Mouse (Mus musculus): ENCODE measurements around the gene Cntfr. TPM values are rescaled to one million over a fixed set of nuclear protein-coding genes. Genes with fewer than 3 reads are reported as not detected.

The Cntfr gene
- total and polyA plus RNA-seq, 2 experiments from 2014 or later: 0.38 TPM; not detected in 1

GRCm38 (mm10) chr4:41660851-41661430, 35.9 kb downstream of the Cntfr start:
- TF ChIP-seq CTCF (IDR thresholded peaks at IDR 0.05; ENCODE audit: low read depth) (no peak), EP300 (IDR thresholded peaks at IDR 0.05; ENCODE audit: low read depth) (no peak)
- DNase-seq (ENCODE audit: low spot score) (no peak), ATAC-seq (ENCODE audit: insufficient read depth, low read depth) (no peak)
- Histone ChIP-seq H3K9ac (replicated peaks; ENCODE audit: low read depth, low read length) (no peak overlapping the region), H3K9me3 (replicated peaks; ENCODE audit: control insufficient read depth, low read length) (no peaks in the 10 kb centered on the region), H3K4me3 (ENCODE audit: low read depth, low read length) (no peak overlapping the region), H3K4me1 (ENCODE audit: control insufficient read depth, insufficient read depth) (peaks cover 7% of the 10 kb centered on the region; the same call in 1 of the 2 replicates), H3K36me3 (replicated peaks; ENCODE audit: control insufficient read depth, insufficient read depth, low read length) (no peaks in the 10 kb centered on the region), H3K4me2 (ENCODE audit: low read depth, low read length) (no peak overlapping the region), H3K27me3 (ENCODE audit: control insufficient read depth, insufficient read depth, low read length) (peaks cover 6% of the 10 kb centered on the region; the same call in 1 of the 2 replicates), H3K27ac (ENCODE audit: low read depth) (no peak overlapping the region)
- WGBS: 46% methylated on average over 11 of the region's 11 CpGs

- 67% methylated on average over 13 of the region's 13 CpGs for WGBS
- Histone ChIP-seq H3K4me3 (ENCODE audit: low read depth, low read length) (no peak overlapping the region), H3K4me1 (ENCODE audit: control insufficient read depth, insufficient read depth) (no peaks in the 10 kb centered on the region), H3K27ac (ENCODE audit: low read depth) (no peak overlapping the region), H3K27me3 (ENCODE audit: control insufficient read depth, insufficient read depth, low read length) (peaks cover 6% of the 10 kb centered on the region; the same call in 1 of the 2 replicates), H3K9me3 (replicated peaks; ENCODE audit: control insufficient read depth, low read length) (no peaks in the 10 kb centered on the region), H3K4me2 (ENCODE audit: low read depth, low read length) (no peak overlapping the region), H3K9ac (replicated peaks; ENCODE audit: low read depth, low read length) (no peak overlapping the region), H3K36me3 (replicated peaks; ENCODE audit: control insufficient read depth, insufficient read depth, low read length) (no peaks in the 10 kb centered on the region)
- TF ChIP-seq CTCF (IDR thresholded peaks at IDR 0.05; ENCODE audit: low read depth) (no peak), EP300 (IDR thresholded peaks at IDR 0.05; ENCODE audit: low read depth) (no peak)
- DNase-seq (ENCODE audit: low spot score) (no peak), ATAC-seq (ENCODE audit: insufficient read depth, low read depth) (no peak)
Measured at GRCm38 (mm10) chr4:41659556-41659955, 37.3 kb downstream of the Cntfr start.

GRCm38 (mm10) chr4:41658566-41659384, 38.1 kb downstream of the Cntfr start:
- H3K4me2 ChIP-seq (ENCODE audit: low read depth, low read length): no peak overlapping the region
- H3K4me1 ChIP-seq (ENCODE audit: control insufficient read depth, insufficient read depth): no peaks in the 10 kb centered on the region
- 21% methylated on average over 24 of the region's 25 CpGs for WGBS
- H3K9ac ChIP-seq (replicated peaks; ENCODE audit: low read depth, low read length): no peak overlapping the region
- TF ChIP-seq CTCF (IDR thresholded peaks at IDR 0.05; ENCODE audit: low read depth): no peak
- no peak for TF ChIP-seq EP300 (IDR thresholded peaks at IDR 0.05; ENCODE audit: low read depth)
- ATAC-seq (ENCODE audit: insufficient read depth, low read depth): peak; percentile 31; the same call in 1 of the 2 replicates
- peaks cover 6% of the 10 kb centered on the region for H3K27me3 ChIP-seq (ENCODE audit: control insufficient read depth, insufficient read depth, low read length)
- no peak overlapping the region for H3K27ac ChIP-seq (ENCODE audit: low read depth)
- no peaks in the 10 kb centered on the region for H3K36me3 ChIP-seq (replicated peaks; ENCODE audit: control insufficient read depth, insufficient read depth, low read length)
- DNase-seq (ENCODE audit: low spot score): no peak
- H3K9me3 ChIP-seq (replicated peaks; ENCODE audit: control insufficient read depth, low read length): no peaks in the 10 kb centered on the region
- no peak overlapping the region for H3K4me3 ChIP-seq (ENCODE audit: low read depth, low read length)

- Histone ChIP-seq H3K27me3 (ENCODE audit: control insufficient read depth, insufficient read depth, low read length) (peaks cover 6% of the 10 kb centered on the region), H3K27ac (ENCODE audit: low read depth) (no peak overlapping the region), H3K36me3 (replicated peaks; ENCODE audit: control insufficient read depth, insufficient read depth, low read length) (no peaks in the 10 kb centered on the region), H3K9ac (replicated peaks; ENCODE audit: low read depth, low read length) (no peak overlapping the region), H3K4me3 (ENCODE audit: low read depth, low read length) (no peak overlapping the region), H3K4me1 (ENCODE audit: control insufficient read depth, insufficient read depth) (no peaks in the 10 kb centered on the region), H3K4me2 (ENCODE audit: low read depth, low read length) (no peak overlapping the region), H3K9me3 (replicated peaks; ENCODE audit: control insufficient read depth, low read length) (no peaks in the 10 kb centered on the region)
- ATAC-seq (ENCODE audit: insufficient read depth, low read depth): no peak
- TF ChIP-seq CTCF (IDR thresholded peaks at IDR 0.05; ENCODE audit: low read depth) (no peak), EP300 (IDR thresholded peaks at IDR 0.05; ENCODE audit: low read depth) (no peak)
- 81% methylated on average over 2 of the region's 2 CpGs for WGBS
- DNase-seq (ENCODE audit: low spot score): no peak
Measured at GRCm38 (mm10) chr4:41655525-41655924, 41.4 kb downstream of the Cntfr start.

GRCm38 (mm10) chr4:41654217-41654616, 42.7 kb downstream of the Cntfr start:
- 16% methylated on average over 7 of the region's 7 CpGs for WGBS
- DNase-seq (ENCODE audit: low spot score): no peak
- H3K4me1 ChIP-seq (ENCODE audit: control insufficient read depth, insufficient read depth): no peaks in the 10 kb centered on the region
- no peak overlapping the region for H3K4me2 ChIP-seq (ENCODE audit: low read depth, low read length)
- 0 out of 2 replicates have a peak, but pooled peaks have one; percentile 48 for ATAC-seq (ENCODE audit: insufficient read depth, low read depth)
- H3K9ac ChIP-seq (replicated peaks; ENCODE audit: low read depth, low read length): no peak overlapping the region
- H3K4me3 ChIP-seq (ENCODE audit: low read depth, low read length): no peak overlapping the region
- H3K27ac ChIP-seq (ENCODE audit: low read depth): no peak overlapping the region
- no peaks in the 10 kb centered on the region for H3K36me3 ChIP-seq (replicated peaks; ENCODE audit: control insufficient read depth, insufficient read depth, low read length)
- no peak for TF ChIP-seq EP300 (IDR thresholded peaks at IDR 0.05; ENCODE audit: low read depth)
- peak; percentile 71 for TF ChIP-seq CTCF (IDR thresholded peaks at IDR 0.05; ENCODE audit: low read depth)
- H3K27me3 ChIP-seq (ENCODE audit: control insufficient read depth, insufficient read depth, low read length): peaks cover 6% of the 10 kb centered on the region
- H3K9me3 ChIP-seq (replicated peaks; ENCODE audit: control insufficient read depth, low read length): no peaks in the 10 kb centered on the region
